Mouse (Mus musculus) MEL (cell line): Measurements from ENCODE around the gene Lrrn4cl.

Source experiments
- CTCF ChIP-seq, 3 experiments: IDR thresholded peaks in 2 of 3; conservative IDR thresholded peaks in 1 of 3; 2 replicates each; pipeline ENCODE4 v1.5.1; 2011 to 2012; ENCODE audit warnings: low read length in 3 of 3, low read depth in 2 of 3, mild to moderate bottlenecking in 2 of 3, improper control_type of control experiment in 1 of 3, inconsistent platforms in 1 of 3, mixed read lengths in 1 of 3, moderate library complexity in 1 of 3; ENCODE audit not compliant: control insufficient read depth in 1 of 3, insufficient read depth in 1 of 3, poor library complexity in 1 of 3, severe bottlenecking in 1 of 3
- E2F4 ChIP-seq: IDR thresholded peaks from 2 replicates; pipeline ENCODE4 v1.6.1; 2011; ENCODE audit warnings: low read depth, low read length, improper control_type of control experiment, borderline replicate concordance
- EP300 ChIP-seq, 2 experiments: IDR thresholded peaks; 2 replicates each; pipeline ENCODE4 v1.6.1; 2011; ENCODE audit warnings: improper control_type of control experiment in 2 of 2, low read length in 2 of 2, low read depth in 1 of 2, mild to moderate bottlenecking in 1 of 2
- GABPA ChIP-seq: IDR thresholded peaks from 2 replicates; pipeline ENCODE4 v1.6.1; 2012; ENCODE audit warnings: low read depth, mild to moderate bottlenecking, inconsistent platforms, low read length, improper control_type of control experiment, moderate library complexity
- GATA1 ChIP-seq: IDR thresholded peaks from 2 replicates; pipeline ENCODE4 v1.6.1; 2011; ENCODE audit warnings: low read depth, low read length, improper control_type of control experiment
- KAT2A ChIP-seq: conservative IDR thresholded peaks from 2 replicates; pipeline ENCODE4 v1.6.1; 2012; ENCODE audit warnings: low read depth, low read length, improper control_type of control experiment, inconsistent platforms
- MAFK ChIP-seq: IDR thresholded peaks from 2 replicates; pipeline ENCODE4 v1.6.1; 2011; ENCODE audit warnings: low read depth, mild to moderate bottlenecking, low read length, improper control_type of control experiment, borderline replicate concordance
- MXI1 ChIP-seq: IDR thresholded peaks from 2 replicates; pipeline ENCODE4 v1.6.1; 2011; ENCODE audit warnings: mild to moderate bottlenecking, low read depth, low read length, improper control_type of control experiment
- NRF1 ChIP-seq: IDR thresholded peaks from 2 replicates; pipeline ENCODE4 v1.6.1; 2014; ENCODE audit warnings: low read depth, mild to moderate bottlenecking, inconsistent platforms, low read length, improper control_type of control experiment, moderate library complexity; ENCODE audit not compliant: poor library complexity, insufficient read depth, severe bottlenecking
- POLR2A ChIP-seq, 2 experiments: IDR thresholded peaks; 2 replicates each; pipeline ENCODE4 v1.6.1; 2011 to 2012; ENCODE audit warnings: low read length in 2 of 2, mild to moderate bottlenecking in 2 of 2, control low read depth in 1 of 2, improper control_type of control experiment in 1 of 2, low read depth in 1 of 2, moderate library complexity in 1 of 2; ENCODE audit not compliant: control insufficient read depth in 1 of 2, insufficient read depth in 1 of 2, poor library complexity in 1 of 2
- POLR2AphosphoS2 ChIP-seq: IDR thresholded peaks from 2 replicates; pipeline ENCODE4 v1.6.1; 2011; ENCODE audit warnings: low read length, improper control_type of control experiment
- USF1 ChIP-seq: IDR thresholded peaks from 2 replicates; pipeline ENCODE4 v1.6.1; 2014; ENCODE audit warnings: low read depth, mild to moderate bottlenecking, inconsistent platforms, low read length, improper control_type of control experiment, moderate library complexity
- ZC3H11A ChIP-seq: IDR thresholded peaks from 2 replicates; pipeline ENCODE4 v1.6.1; 2012; ENCODE audit warnings: low read depth, mild to moderate bottlenecking, inconsistent platforms, low read length, improper control_type of control experiment

GRCm38 (mm10) chr19:8815812-8816211, 34.8 kb upstream of the Lrrn4cl start:
- TF ChIP-seq E2F4 (no peak), POLR2A (IDR thresholded peaks at IDR 0.05; ENCODE audit: control insufficient read depth in 1 of 2, insufficient read depth in 1 of 2, low read depth in 1 of 2, low read length in 2 of 2, poor library complexity in 1 of 2) (no peak), CTCF (IDR thresholded peaks at IDR 0.05 in 2 of 3, conservative IDR thresholded peaks at IDR 0.05 in 1 of 3; ENCODE audit: control insufficient read depth in 1 of 3, insufficient read depth in 1 of 3, low read depth in 2 of 3, low read length in 3 of 3, poor library complexity in 1 of 3, severe bottlenecking in 1 of 3) (no peak), POLR2AphosphoS2 (no peak), MAFK (no peak), KAT2A (no peak), EP300 (IDR thresholded peaks at IDR 0.05; ENCODE audit: low read depth in 1 of 2, low read length in 2 of 2) (no peak), MXI1 (no peak), GABPA (no peak), GATA1 (no peak), NRF1 (no peak), ZC3H11A (no peak), USF1 (no peak)
